Mouse (Mus musculus) left cerebral cortex, adult 9 months (tissue): ENCODE measurements around the gene Gm3435.
A peak's percentile ranks its signal among the peaks of the same experiment; 100 is the strongest.
"Not testable (repeated sequence)": the region's sequence is repeated elsewhere in the genome, so short reads cannot be mapped to it uniquely, and the experiment has no call there.

Source experiments
- DNase-seq, 2 experiments: peaks; one replicate each; pipeline ENCODE4 v3.0.0; 2022; ENCODE audit warnings: low spot score in 2 of 2

Gm3435 gene

DNA sequence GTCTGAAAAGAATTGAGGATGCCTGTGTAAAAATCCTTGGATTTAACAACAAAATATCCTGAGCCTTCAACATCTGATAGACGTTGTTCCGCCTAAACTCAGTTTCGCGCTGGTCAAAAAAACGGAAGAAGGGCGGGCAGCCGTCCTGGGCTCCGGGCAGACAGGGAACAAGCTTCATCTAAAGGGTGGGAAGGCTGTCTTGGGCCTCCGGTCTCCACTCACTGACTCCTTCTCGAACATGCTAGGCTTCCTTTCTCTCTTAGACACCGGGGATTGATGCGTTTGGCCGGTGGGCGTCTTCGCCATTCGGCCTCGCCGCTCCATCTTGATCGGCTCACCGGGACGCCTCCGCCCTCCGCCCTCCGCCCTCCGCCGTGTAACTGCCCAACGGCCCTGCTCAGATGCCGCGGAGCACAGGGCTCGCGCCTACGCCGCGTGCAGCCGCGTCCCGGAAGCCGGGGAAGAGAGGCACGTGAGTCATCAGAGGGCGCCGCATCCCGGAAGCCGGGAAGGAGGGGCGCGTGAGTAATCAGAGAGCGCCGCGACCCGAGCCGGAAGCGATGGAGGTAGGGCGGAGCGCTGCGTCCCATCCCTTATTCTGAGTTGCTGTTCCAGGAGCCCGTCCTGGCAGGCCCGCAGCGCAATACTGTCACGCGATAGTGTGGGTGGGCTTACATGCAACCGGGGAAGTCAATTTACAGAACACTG is at the start of gene Gm3435:
Gm3435 (plus strand) TSS at position 471 of the 708 bp plus-strand sequence.
- DNase-seq: not testable (repeated sequence)

DNA sequence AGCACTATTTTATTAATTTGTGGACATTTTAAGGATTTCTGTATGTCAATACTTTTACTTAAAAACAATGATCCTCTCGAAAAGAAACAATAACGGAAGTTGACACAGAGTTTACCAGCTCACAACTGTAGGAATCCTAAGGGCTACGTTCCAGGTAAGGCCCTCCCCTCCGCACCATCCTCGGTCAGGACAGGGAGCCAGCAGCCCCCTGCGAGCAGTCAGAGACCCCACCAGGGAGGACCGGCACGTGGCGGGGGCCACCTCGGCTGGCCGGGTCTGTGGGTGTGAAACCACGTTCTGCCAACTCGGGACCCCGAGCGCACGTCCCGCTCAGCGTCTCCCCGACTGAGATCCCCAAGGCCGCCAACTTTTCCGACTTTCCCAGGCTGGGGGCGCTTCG is 49.5 kb upstream of the Gm3435 start:
- DNase-seq: no peak

DNA sequence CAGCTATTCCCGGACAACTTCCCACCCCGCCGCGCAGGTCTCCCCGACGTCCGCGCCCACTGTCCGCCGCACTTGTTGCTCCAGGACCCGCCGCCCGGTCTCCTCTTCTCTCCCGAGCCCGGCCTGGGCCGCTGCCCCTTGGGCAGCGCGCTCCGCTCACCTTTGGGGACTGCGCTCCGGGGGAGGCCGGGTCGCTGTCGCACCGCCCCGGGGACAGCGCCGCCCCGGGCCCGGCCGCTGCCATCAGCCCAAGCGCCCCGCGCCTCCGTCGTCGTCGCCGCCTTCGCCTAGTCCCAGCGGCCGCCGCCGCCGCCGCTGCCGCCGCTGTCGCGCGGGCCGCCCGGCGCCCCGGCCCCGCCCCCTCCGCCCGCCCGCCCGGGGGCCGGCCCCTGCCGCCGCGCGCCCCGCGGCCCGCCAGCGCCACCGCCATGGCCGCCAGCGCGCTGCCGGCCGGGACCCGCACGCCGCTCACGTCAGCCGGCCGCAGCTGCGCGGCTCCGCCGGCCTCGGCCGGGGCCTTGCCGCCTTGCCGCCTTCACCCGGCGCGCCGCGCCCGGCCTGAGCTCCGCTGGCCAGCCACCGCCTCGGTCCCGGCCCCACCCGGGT is 48.9 kb upstream of the Gm3435 start, which contains the start of gene Phf10:
Phf10 (minus strand) TSS at position 323 of the 606 bp plus-strand sequence.
- DNase-seq: not testable (repeated sequence)

DNA sequence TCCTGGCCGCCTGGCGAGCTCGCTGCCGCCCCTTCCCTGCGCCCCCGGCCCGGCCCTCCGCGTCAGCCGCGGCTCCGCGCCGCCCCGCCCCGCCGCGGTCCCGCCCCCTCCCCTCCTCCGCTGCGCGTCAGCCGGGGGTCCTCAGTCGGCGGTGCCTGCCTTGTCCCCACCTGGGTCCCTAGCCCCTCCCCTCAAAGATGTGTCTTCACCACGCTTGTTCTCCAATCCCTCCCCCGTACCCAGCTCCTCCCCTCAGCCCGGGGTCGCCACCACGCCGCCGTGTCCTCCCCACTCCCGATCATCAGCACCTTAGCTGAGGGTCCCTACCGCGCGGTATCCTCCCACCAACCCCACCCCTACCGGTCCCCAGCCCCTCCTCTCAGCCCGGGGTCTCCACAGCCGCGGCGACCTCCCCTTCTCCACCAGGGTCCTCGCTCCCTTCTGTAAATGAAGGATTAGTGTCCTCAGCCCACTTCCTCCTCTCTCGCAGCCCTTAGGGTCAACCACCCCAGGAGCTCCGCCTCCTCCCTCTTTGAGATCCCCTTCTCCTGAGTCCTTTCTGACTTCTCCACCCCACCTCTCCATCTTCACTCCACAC is 48.3 kb upstream of the Gm3435 start:
- not testable (repeated sequence) for DNase-seq

DNA sequence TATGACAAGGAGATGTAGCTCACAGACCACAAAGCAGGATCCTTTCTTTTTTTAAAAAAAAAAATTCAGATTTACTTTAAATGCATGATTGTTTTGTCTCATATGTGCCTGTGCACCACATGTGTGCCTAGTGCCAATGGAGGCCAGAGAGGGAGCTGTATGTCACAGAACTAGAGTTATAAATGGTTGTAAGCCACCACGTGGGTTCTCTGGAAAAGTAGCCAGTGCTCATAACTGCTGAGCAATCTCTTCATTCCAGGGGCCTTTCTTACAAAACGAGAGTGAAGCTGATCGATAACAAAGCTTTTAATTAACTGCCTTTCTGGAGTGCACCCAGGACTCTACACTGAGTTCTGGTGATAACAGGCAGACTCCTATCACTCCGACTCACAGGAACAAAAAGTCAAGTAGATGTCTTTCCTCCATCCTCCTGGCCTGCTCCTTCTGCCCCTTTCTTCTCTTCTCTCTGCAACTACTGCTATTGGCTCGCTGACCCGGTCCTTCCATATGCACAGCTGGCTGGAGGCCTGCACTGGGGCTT is 41.5 kb upstream of the Gm3435 start:
- not testable (repeated sequence) for DNase-seq

DNA sequence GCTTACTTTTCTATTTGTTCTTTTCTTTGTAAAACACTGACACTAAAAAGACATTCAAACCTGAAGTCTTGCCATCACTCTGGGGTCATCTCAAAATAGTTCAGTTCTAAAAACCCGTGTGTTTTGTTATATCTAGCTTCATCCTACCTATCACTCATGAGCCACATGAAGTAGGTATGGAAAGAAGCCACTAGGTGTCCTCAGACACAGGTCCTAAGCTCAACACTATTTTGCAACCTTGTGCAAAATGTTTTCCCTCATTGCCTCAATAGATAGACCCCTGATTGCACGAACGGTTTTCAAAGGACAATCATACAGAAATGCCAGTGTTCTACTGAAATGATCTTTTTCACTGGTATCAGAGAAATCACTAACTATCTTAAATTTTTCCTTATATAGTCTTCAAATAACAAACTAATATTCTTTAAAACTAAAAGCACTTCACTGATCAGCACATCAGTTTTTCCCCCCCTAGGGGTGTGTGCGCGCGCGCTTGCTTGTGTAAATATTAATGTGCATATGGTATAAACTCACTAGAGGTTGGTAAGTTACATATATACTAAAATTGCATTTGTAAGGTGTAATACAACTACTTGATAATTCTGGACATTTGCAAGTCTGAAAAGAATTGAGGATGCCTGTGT is 32.1 kb upstream of the Gm3435 start:
- not testable (repeated sequence) for DNase-seq

DNA sequence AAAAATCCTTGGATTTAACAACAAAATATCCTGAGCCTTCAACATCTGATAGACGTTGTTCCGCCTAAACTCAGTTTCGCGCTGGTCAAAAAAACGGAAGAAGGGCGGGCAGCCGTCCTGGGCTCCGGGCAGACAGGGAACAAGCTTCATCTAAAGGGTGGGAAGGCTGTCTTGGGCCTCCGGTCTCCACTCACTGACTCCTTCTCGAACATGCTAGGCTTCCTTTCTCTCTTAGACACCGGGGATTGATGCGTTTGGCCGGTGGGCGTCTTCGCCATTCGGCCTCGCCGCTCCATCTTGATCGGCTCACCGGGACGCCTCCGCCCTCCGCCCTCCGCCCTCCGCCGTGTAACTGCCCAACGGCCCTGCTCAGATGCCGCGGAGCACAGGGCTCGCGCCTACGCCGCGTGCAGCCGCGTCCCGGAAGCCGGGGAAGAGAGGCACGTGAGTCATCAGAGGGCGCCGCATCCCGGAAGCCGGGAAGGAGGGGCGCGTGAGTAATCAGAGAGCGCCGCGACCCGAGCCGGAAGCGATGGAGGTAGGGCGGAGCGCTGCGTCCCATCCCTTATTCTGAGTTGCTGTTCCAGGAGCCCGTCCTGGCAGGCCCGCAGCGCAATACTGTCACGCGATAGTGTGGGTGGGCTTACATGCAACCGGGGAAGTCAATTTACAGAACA is 31.5 kb upstream of the Gm3435 start, which contains the start of the genes 9030025P20Rik and Gm3417:
9030025P20Rik (plus strand) TSS at position 107 of the 677 bp plus-strand sequence.
Gm3417 (minus strand) TSS at position 429 of the 677 bp plus-strand sequence.
- DNase-seq: not testable (repeated sequence)

DNA sequence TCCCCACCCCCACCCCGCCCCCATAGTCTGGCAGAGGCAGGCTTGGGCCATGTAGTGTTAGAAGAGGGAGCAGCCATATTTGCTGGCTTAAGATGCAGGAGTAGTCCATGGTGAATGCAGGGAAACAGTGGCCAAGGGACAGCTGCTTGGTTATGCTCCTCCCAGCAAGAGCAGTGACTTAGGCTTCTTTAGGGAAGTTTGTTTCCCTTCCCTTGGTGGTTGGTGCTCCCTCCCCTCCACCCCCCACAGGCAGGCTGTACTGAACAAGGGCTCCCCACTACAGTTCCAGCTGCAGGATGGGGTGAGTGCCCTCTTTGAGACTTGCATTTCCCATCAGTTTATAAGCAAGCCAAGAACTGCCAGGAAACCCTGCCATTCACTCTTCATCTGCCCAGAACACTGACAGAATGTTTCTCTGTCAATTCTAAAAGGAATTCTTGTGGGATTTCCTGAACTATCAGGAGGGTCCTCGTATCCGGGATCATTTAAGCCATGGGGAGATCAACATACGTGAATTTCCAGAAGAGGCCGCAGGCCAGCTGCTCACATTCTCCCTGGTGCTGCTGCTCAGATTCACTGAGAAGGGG is 19.8 kb upstream of the Gm3435 start:
- peak in 1 of 2 experiments; percentile 16 for DNase-seq

DNA sequence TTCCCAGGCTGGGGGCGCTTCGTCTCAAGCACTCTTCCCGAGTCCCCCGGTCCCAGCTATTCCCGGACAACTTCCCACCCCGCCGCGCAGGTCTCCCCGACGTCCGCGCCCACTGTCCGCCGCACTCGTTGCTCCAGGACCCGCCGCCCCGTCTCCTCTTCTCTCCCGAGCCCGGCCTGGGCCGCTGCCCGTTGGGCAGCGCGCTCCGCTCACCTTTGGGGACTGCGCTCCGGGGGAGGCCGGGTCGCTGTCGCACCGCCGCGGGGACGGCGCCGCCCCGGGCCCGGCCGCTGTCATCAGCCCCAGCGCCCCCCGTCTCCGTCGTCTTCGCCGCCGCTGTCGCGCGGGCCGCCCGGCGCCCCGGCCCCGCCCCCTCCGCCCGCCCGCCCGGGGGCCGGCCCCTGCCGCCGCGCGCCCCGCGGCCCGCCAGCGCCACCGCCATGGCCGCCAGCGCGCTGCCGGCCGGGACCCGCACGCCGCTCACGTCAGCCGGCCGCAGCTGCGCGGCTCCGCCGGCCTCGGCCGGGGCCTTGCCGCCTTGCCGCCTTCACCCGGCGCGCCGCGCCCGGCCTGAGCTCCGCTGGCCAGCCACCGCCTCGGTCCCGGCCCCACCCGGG is 17.3 kb upstream of the Gm3435 start:
- DNase-seq: not testable (repeated sequence)

DNA sequence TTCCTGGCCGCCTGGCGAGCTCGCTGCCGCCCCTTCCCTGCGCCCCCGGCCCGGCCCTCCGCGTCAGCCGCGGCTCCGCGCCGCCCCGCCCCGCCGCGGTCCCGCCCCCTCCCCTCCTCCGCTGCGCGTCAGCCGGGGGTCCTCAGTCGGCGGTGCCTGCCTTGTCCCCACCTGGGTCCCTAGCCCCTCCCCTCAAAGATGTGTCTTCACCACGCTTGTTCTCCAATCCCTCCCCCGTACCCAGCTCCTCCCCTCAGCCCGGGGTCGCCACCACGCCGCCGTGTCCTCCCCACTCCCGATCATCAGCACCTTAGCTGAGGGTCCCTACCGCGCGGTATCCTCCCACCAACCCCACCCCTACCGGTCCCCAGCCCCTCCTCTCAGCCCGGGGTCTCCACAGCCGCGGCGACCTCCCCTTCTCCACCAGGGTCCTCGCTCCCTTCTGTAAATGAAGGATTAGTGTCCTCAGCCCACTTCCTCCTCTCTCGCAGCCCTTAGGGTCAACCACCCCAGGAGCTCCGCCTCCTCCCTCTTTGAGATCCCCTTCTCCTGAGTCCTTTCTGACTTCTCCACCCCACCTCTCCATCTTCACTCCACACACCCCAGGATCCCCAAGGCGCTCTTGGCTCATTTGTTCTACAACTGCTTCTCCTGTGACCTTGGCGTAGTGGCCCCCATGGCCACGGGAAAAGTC is 16.7 kb upstream of the Gm3435 start:
- DNase-seq: not testable (repeated sequence)

DNA sequence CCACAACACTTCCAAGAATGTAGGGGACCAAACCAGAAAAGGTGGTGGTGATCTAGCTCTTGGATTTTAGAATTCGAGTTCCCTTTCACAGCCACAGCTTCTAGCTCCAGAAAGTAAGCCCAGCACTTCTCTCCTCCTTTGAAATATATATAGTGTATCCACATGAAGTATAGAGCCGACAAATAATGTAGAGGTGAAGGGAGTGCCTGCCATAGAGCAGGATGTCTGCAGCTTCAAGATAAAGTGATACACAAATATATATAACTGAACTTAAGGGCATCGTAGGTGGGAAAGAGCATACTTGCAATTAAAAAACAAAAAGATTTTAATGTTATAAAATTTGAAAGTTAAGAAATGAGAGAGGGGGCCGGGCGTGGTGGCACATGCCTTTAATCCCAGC is 15.8 kb upstream of the Gm3435 start:
- not testable (repeated sequence) for DNase-seq

DNA sequence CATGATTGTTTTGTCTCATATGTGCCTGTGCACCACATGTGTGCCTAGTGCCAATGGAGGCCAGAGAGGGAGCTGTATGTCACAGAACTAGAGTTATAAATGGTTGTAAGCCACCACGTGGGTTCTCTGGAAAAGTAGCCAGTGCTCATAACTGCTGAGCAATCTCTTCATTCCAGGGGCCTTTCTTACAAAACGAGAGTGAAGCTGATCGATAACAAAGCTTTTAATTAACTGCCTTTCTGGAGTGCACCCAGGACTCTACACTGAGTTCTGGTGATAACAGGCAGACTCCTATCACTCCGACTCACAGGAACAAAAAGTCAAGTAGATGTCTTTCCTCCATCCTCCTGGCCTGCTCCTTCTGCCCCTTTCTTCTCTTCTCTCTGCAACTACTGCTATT is 9.9 kb upstream of the Gm3435 start:
- DNase-seq: not testable (repeated sequence)

DNA sequence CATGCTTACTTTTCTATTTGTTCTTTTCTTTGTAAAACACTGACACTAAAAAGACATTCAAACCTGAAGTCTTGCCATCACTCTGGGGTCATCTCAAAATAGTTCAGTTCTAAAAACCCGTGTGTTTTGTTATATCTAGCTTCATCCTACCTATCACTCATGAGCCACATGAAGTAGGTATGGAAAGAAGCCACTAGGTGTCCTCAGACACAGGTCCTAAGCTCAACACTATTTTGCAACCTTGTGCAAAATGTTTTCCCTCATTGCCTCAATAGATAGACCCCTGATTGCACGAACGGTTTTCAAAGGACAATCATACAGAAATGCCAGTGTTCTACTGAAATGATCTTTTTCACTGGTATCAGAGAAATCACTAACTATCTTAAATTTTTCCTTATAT is 888 bp upstream of the Gm3435 start:
- not testable (repeated sequence) for DNase-seq

DNA sequence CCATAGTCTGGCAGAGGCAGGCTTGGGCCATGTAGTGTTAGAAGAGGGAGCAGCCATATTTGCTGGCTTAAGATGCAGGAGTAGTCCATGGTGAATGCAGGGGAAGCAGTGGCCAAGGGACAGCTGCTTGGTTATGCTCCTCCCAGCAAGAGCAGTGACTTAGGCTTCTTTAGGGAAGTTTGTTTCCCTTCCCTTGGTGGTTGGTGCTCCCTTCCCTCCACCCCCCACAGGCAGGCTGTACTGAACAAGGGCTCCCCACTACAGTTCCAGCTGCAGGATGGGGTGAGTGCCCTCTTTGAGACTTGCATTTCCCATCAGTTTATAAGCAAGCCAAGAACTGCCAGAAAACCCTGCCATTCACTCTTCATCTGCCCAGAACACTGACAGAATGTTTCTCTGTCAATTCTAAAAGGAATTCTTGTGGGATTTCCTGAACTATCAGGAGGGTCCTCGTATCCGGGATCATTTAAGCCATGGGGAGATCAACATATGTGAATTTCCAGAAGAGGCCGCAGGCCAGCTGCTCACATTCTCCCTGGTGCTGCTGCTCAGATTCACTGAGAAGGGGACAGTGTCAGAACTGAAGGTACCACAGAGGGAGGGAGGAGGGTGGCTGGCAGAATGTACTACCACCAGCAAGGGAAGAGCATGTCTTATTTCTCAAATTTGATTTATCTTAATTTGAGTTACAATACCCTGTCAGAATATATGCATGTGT is 11.7 kb downstream of the Gm3435 start:
- peak in 1 of 2 experiments; percentile 34 for DNase-seq

DNA sequence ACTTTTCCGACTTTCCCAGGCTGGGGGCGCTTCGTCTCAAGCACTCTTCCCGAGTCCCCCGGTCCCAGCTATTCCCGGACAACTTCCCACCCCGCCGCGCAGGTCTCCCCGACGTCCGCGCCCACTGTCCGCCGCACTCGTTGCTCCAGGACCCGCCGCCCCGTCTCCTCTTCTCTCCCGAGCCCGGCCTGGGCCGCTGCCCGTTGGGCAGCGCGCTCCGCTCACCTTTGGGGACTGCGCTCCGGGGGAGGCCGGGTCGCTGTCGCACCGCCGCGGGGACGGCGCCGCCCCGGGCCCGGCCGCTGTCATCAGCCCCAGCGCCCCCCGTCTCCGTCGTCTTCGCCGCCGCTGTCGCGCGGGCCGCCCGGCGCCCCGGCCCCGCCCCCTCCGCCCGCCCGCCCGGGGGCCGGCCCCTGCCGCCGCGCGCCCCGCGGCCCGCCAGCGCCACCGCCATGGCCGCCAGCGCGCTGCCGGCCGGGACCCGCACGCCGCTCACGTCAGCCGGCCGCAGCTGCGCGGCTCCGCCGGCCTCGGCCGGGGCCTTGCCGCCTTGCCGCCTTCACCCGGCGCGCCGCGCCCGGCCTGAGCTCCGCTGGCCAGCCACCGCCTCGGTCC is 14.0 kb downstream of the Gm3435 start:
- DNase-seq: not testable (repeated sequence)

DNA sequence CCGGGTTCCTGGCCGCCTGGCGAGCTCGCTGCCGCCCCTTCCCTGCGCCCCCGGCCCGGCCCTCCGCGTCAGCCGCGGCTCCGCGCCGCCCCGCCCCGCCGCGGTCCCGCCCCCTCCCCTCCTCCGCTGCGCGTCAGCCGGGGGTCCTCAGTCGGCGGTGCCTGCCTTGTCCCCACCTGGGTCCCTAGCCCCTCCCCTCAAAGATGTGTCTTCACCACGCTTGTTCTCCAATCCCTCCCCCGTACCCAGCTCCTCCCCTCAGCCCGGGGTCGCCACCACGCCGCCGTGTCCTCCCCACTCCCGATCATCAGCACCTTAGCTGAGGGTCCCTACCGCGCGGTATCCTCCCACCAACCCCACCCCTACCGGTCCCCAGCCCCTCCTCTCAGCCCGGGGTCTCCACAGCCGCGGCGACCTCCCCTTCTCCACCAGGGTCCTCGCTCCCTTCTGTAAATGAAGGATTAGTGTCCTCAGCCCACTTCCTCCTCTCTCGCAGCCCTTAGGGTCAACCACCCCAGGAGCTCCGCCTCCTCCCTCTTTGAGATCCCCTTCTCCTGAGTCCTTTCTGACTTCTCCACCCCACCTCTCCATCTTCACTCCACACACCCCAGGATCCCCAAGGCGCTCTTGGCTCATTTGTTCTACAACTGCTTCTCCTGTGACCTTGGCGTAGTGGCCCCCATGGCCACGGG is 14.7 kb downstream of the Gm3435 start:
- DNase-seq: not testable (repeated sequence)

DNA sequence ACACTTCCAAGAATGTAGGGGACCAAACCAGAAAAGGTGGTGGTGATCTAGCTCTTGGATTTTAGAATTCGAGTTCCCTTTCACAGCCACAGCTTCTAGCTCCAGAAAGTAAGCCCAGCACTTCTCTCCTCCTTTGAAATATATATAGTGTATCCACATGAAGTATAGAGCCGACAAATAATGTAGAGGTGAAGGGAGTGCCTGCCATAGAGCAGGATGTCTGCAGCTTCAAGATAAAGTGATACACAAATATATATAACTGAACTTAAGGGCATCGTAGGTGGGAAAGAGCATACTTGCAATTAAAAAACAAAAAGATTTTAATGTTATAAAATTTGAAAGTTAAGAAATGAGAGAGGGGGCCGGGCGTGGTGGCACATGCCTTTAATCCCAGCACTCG is 15.5 kb downstream of the Gm3435 start:
- DNase-seq: not testable (repeated sequence)

DNA sequence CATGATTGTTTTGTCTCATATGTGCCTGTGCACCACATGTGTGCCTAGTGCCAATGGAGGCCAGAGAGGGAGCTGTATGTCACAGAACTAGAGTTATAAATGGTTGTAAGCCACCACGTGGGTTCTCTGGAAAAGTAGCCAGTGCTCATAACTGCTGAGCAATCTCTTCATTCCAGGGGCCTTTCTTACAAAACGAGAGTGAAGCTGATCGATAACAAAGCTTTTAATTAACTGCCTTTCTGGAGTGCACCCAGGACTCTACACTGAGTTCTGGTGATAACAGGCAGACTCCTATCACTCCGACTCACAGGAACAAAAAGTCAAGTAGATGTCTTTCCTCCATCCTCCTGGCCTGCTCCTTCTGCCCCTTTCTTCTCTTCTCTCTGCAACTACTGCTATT is 21.4 kb downstream of the Gm3435 start:
- DNase-seq: not testable (repeated sequence)
